13 mouse cellular contexts compared by ENCODE assay signal in the genomic region with DNA sequence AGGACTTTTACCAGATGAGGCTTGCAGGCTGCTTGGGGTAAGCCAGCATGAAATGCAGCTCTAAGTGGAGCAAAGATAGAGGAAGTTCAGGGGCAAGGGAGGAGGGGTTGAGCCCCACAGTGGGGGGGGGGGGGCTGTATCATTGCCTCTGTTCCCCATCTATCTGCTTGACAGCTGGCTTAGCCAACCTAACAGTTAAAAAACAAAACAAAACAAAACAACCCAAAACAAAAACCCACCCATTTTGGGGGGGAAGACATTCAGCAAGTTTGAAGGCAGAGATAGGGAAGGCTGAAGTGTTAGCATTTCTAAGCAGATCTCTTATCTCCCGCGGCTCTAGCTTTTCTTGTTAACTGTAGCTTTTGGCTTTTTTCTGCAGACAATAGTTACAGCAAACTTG. TPM values are rescaled to one million over a fixed set of nuclear protein-coding genes. Genes with fewer than 3 reads are reported as not detected.
DNase-seq lines count a peak whose midpoint lies in the region; ATAC-seq lines count a peak whose summit lies in the region.
"Had no signal": no experiment of that assay in that cellular context is flagged by ENCODE, and none has a peak within 500 bp of the region (broad histone marks: within the 10 kb centered on the region; RNA-seq: fewer than 3 reads in every experiment).

No protein-coding gene starts in this region.

- no peaks in the 10 kb centered on the region for H3K36me3 ChIP-seq in splenic B cell, adult 2 months (ENCODE audit: control insufficient read depth, insufficient read depth, low read length, poor library complexity, severe bottlenecking)

- ATAC-seq in granulocyte monocyte progenitor cell, adult 5-6 weeks (replicated peaks; ENCODE audit: poor library complexity, severe bottlenecking) = peak; percentile 75
- ATAC-seq: activated CD4-positive, CD25-positive, alpha-beta regulatory T cell, adult 4 months; forebrain, embryonic 14.5 days had no signal

- no peaks in the 10 kb centered on the region for H3K27me3 ChIP-seq in splenic B cell, adult 2 months (ENCODE audit: control insufficient read depth, insufficient read depth, low read length, poor library complexity, severe bottlenecking)

- DNase-seq in 416B (ENCODE audit: low read depth) (peak; percentile 52), A20 (ENCODE audit: low read depth, low spot score) (peak; percentile 82)
- DNase-seq in splenic B cell, adult 2 months (ENCODE audit: low read depth, low spot score) = peak; percentile 60
- DNase-seq in right cerebral cortex, adult 2 months (ENCODE audit: low spot score in 2 of 2) = no peak
- no peak for DNase-seq in heart, adult 8-10 months (ENCODE audit: low spot score)
- DNase-seq in right cerebral cortex, postnatal 14 days = no peak
- DNase-seq: cerebellum, adult 11 months; heart, adult 2 months; heart, postnatal 14 days; left cerebral cortex, postnatal 4 days had no signal

RNA-seq across cellular contexts. Expression of a gene that starts 49.2 kb away (rescaled TPM):
- total RNA-seq in granulocyte monocyte progenitor cell, adult 5-6 weeks (2014; fragmentation: Nextera tagmentation) = 69.4 and 70.6 TPM in 2 replicates
- 92.0 and 99.7 TPM in 2 replicates for total RNA-seq in granulocyte monocyte progenitor cell, adult 5-6 weeks (2017)
- total RNA-seq in heart, adult 8-10 months (2022) = 100 to 1,000 TPM; 114 to 142 (median 125) TPM

Comparison
In these comparisons a context has a peak if more than half of its experiments do, and no peak if none do; other contexts are left out.
1. DNase-seq: peak in 416B (single experiment), A20 (single experiment) and splenic B cell, adult 2 months (single experiment); none in right cerebral cortex, adult 2 months (0 of 2), heart, adult 8-10 months (single experiment) and right cerebral cortex, postnatal 14 days (single experiment).